Mouse (Mus musculus): ENCODE measurements at regions not wholly inside any gene's neighbourhood (a gene's known extent, or its start where the extent isn't known, plus 50 kb on each side); places are given as distances from the start of the nearest gene placed in this dataset.

DNA sequence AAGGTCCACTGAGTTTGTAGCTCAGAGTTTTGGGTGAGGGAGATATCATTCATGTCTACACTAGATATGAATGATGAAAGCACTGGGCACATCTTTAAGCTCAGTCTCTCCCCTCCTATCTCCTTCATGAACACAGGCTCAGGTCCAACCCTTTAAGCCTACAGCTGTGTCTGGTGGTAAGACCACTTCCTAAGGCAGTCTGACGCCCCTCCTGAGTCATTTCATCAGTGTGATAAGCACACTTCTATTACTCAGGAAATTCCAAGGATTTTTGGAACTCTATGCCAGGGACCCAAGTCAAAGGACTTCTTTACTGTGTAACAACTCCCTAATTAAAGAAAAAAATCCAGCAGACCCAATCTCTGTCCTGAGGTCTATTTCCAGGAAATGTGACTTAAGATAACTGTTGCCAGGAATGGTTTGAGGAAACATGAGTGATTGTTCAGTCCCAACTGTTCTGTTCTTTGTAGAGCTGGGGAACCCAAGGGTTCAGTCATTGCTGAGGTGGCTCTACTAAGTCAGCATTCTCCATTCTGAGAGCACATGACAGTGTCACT, 391.1 kb upstream of the Gm10131 start:
- ATAC-seq (ENCODE audit: insufficient number of reproducible peaks, low FRiP score, low TSS enrichment, low read depth) (no peak), DNase-seq (ENCODE audit: low spot score) (no peak)
- H3K9me3 ChIP-seq (ENCODE audit: control insufficient read depth, low read length) = no peaks in the 10 kb centered on the region
- 81% methylated on average over 1 of the region's 1 CpGs for WGBS
- no peak overlapping the region for H3K9ac ChIP-seq (ENCODE audit: low read length)
- H3K4me2 ChIP-seq (ENCODE audit: low read depth, severe bottlenecking) = no peak overlapping the region
- no peaks in the 10 kb centered on the region for H3K27me3 ChIP-seq (ENCODE audit: control insufficient read depth, insufficient read depth, low read length)
- no peak overlapping the region for H3K4me3 ChIP-seq (ENCODE audit: low read depth, low read length)
- no peaks in the 10 kb centered on the region for H3K4me1 ChIP-seq (ENCODE audit: control insufficient read depth, insufficient read depth, low read length)
- no peak overlapping the region for H3K27ac ChIP-seq (replicated peaks; ENCODE audit: low read depth, low read length)
- H3K36me3 ChIP-seq (ENCODE audit: control insufficient read depth, insufficient read depth, low read length) = no peaks in the 10 kb centered on the region

DNA sequence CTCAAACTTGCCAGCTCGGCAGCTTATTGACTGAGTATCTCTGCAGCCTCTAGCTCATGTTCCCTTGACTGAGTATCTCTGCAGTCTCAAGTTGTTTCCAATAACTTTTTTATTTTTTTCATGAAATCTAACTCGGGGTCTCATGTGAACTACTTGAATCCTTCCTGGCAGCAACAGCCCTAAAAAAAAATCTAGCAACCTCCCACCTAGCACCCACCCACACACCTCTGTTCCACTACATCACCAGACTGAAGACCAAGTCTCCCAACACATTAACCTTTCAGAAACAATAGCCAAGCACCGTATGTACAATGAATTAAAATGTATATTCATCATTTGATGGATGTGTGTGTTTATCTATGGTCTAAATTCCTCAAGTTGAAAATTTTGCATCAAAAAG, 387.7 kb upstream of the Gm10131 start:
- H3K4me3 ChIP-seq (ENCODE audit: low read depth, low read length) = no peak overlapping the region
- 81% methylated on average over 3 of the region's 3 CpGs for WGBS
- no peak overlapping the region for H3K27ac ChIP-seq (replicated peaks; ENCODE audit: low read depth, low read length)
- H3K9ac ChIP-seq (ENCODE audit: low read length) = no peak overlapping the region
- no peaks in the 10 kb centered on the region for H3K36me3 ChIP-seq (ENCODE audit: control insufficient read depth, insufficient read depth, low read length)
- H3K27me3 ChIP-seq (ENCODE audit: control insufficient read depth, insufficient read depth, low read length) = no peaks in the 10 kb centered on the region
- no peaks in the 10 kb centered on the region for H3K9me3 ChIP-seq (ENCODE audit: control insufficient read depth, low read length)
- ATAC-seq (ENCODE audit: insufficient number of reproducible peaks, low FRiP score, low TSS enrichment, low read depth) (no peak), DNase-seq (ENCODE audit: low spot score) (no peak)
- no peak overlapping the region for H3K4me2 ChIP-seq (ENCODE audit: low read depth, severe bottlenecking)
- H3K4me1 ChIP-seq (ENCODE audit: control insufficient read depth, insufficient read depth, low read length) = no peaks in the 10 kb centered on the region

DNA sequence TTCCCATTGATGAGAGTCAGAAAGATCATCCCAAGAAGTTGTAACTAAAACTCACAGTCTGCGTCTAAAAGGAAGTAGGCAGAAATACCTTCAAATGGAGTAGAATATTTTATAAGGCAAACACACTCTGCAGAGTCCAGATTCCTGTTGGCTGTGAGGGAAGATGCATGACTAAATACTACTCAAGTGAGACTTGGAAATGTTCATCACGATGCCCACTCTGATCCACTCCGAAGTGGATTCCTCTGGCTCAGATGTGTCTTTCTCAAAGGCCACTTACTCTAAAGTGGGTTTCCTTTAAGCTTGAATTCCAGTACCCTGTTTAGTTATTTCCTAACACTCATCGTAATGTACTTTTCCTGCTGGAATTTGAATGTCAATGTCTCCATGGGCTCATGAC, 385.2 kb upstream of the Gm10131 start:
- Histone ChIP-seq H3K4me1 (ENCODE audit: control insufficient read depth, insufficient read depth, low read length) (no peaks in the 10 kb centered on the region), H3K27ac (replicated peaks; ENCODE audit: low read depth, low read length) (no peak overlapping the region), H3K4me3 (ENCODE audit: low read depth, low read length) (no peak overlapping the region), H3K9me3 (ENCODE audit: control insufficient read depth, low read length) (no peaks in the 10 kb centered on the region), H3K9ac (ENCODE audit: low read length) (no peak overlapping the region), H3K4me2 (ENCODE audit: low read depth, severe bottlenecking) (no peak overlapping the region), H3K36me3 (ENCODE audit: control insufficient read depth, insufficient read depth, low read length) (no peaks in the 10 kb centered on the region), H3K27me3 (ENCODE audit: control insufficient read depth, insufficient read depth, low read length) (no peaks in the 10 kb centered on the region)
- no peak for DNase-seq (ENCODE audit: low spot score)
- ATAC-seq (ENCODE audit: insufficient number of reproducible peaks, low FRiP score, low TSS enrichment, low read depth) = no peak
- 94% methylated on average over 4 of the region's 4 CpGs for WGBS

DNA sequence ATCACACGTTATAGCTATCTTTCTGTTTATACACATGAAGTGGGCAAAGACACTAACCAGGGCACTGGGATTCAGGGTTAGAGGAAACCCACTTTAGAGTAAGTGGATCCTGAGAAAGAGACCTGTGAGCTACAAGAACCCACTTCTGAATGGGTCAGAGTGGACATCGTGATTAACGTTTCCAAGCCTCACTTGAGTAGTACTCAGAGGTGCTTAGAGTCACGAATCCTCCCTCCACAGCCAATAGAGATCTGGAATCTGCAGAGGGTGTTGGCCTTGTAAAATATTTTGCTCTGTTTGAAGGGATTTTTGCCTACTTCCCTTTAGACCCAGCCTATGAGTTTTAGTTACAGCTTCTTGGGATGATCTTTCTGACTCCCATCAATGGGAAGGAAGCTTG, 384.4 kb upstream of the Gm10131 start:
- Histone ChIP-seq H3K4me2 (ENCODE audit: low read depth, severe bottlenecking) (no peak overlapping the region), H3K27me3 (ENCODE audit: control insufficient read depth, insufficient read depth, low read length) (no peaks in the 10 kb centered on the region), H3K9me3 (ENCODE audit: control insufficient read depth, low read length) (no peaks in the 10 kb centered on the region), H3K4me1 (ENCODE audit: control insufficient read depth, insufficient read depth, low read length) (no peaks in the 10 kb centered on the region), H3K4me3 (ENCODE audit: low read depth, low read length) (no peak overlapping the region), H3K36me3 (ENCODE audit: control insufficient read depth, insufficient read depth, low read length) (no peaks in the 10 kb centered on the region), H3K27ac (replicated peaks; ENCODE audit: low read depth, low read length) (no peak overlapping the region), H3K9ac (ENCODE audit: low read length) (no peak overlapping the region)
- WGBS = 91% methylated on average over 4 of the region's 4 CpGs
- ATAC-seq (ENCODE audit: insufficient number of reproducible peaks, low FRiP score, low TSS enrichment, low read depth) (no peak), DNase-seq (ENCODE audit: low spot score) (no peak)

DNA sequence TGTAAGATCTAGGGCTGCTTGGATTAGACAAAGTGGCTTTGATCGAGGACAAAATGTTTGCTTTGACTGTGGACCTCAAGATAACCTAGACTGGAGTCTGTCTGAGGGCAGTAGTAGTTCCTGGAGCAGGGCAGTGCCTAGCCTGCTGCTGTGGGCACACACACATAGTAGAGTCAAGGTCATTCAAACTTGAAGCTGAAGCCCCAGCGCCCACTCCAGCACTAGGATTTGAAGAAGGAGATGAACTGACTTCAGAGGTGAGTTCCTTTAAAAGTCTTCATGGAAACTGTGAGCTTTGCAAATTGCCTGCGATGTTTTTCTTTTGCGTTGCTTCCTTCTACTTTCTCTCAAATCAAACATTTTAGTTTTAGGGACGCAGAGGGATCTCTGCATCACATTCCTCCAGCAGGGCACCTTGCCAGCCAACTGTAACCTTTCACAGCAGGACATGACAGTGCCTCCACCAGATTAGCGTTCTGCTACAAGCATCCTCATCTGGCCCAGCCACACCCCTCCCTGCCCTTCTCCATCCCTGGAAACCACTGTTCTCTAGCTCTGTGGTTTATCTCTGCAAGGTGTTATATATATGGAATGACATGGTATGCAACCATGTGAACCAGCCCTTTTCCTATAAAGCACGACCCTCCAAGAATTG, 377.3 kb upstream of the Gm10131 start:
- DNase-seq (ENCODE audit: low spot score) (no peak), ATAC-seq (ENCODE audit: insufficient number of reproducible peaks, low FRiP score, low TSS enrichment, low read depth) (no peak)
- Histone ChIP-seq H3K36me3 (ENCODE audit: control insufficient read depth, insufficient read depth, low read length) (no peaks in the 10 kb centered on the region), H3K4me1 (ENCODE audit: control insufficient read depth, insufficient read depth, low read length) (no peaks in the 10 kb centered on the region), H3K9ac (ENCODE audit: low read length) (no peak overlapping the region), H3K4me2 (ENCODE audit: low read depth, severe bottlenecking) (no peak overlapping the region), H3K4me3 (ENCODE audit: low read depth, low read length) (no peak overlapping the region), H3K9me3 (ENCODE audit: control insufficient read depth, low read length) (no peaks in the 10 kb centered on the region), H3K27me3 (ENCODE audit: control insufficient read depth, insufficient read depth, low read length) (no peaks in the 10 kb centered on the region), H3K27ac (replicated peaks; ENCODE audit: low read depth, low read length) (no peak overlapping the region)
- 68% methylated on average over 7 of the region's 7 CpGs for WGBS

DNA sequence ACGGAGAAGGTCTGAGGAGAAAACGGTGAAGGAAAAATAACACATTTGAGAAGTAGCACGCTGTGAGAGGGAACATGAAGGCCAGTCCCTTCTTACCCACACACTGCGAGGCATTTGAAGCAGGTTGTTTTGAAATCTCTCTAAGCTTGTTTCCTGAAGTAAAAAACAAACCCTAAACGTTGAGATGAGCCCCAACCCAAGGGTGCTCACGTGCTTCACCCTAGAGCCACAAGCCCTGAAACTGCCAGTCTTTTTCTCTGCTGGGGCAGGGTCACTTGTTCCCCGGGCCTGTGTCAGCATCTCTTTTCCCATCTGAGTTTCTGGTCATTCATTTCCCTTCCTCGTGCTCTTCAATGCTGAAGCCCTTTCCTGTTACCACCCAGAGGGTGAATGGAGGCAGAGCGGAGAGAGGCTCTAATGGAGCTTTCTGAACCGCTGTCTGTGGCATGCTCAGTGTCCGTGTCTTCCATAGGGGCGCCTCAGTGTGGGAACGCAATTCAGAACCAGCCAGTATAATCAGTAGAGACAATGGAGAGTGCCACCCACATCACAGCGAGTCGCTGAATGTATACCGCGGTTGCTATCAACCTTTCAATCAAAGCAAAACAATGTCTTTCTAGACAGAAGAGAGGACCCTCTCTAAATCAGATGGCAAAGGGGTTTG, 375.0 kb upstream of the Gm10131 start:
- Histone ChIP-seq H3K4me1 (ENCODE audit: control insufficient read depth, insufficient read depth, low read length) (no peaks in the 10 kb centered on the region), H3K36me3 (ENCODE audit: control insufficient read depth, insufficient read depth, low read length) (no peaks in the 10 kb centered on the region), H3K4me3 (ENCODE audit: low read depth, low read length) (no peak overlapping the region), H3K9ac (ENCODE audit: low read length) (no peak overlapping the region), H3K27me3 (ENCODE audit: control insufficient read depth, insufficient read depth, low read length) (no peaks in the 10 kb centered on the region), H3K4me2 (ENCODE audit: low read depth, severe bottlenecking) (no peak overlapping the region), H3K27ac (replicated peaks; ENCODE audit: low read depth, low read length) (no peak overlapping the region), H3K9me3 (ENCODE audit: control insufficient read depth, low read length) (no peaks in the 10 kb centered on the region)
- ATAC-seq (ENCODE audit: insufficient number of reproducible peaks, low FRiP score, low TSS enrichment, low read depth) = no peak
- no peak for DNase-seq (ENCODE audit: low spot score)
- WGBS = 82% methylated on average over 17 of the region's 17 CpGs

DNA sequence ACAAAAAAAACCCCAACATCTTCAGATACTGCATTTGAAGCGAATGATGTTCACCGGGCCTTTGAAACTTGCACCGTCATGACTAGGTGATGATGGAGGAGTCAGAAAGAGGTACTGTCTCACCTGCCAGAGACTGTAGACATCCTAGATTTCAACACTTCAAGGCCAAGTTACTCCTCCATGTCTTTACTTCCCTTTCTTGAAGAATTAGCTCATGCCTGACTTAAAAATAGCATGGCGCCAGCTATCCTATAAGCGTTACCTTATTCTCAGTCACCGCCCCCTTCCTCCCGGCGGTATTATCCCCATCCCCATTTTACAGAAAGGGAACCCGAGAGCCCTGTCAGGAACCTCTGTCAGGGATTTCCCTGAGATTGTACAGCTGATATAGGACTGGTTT, 374.4 kb upstream of the Gm10131 start:
- no peak overlapping the region for H3K4me2 ChIP-seq (ENCODE audit: low read depth, severe bottlenecking)
- H3K4me1 ChIP-seq (ENCODE audit: control insufficient read depth, insufficient read depth, low read length) = no peaks in the 10 kb centered on the region
- H3K27me3 ChIP-seq (ENCODE audit: control insufficient read depth, insufficient read depth, low read length) = no peaks in the 10 kb centered on the region
- no peak for DNase-seq (ENCODE audit: low spot score)
- no peak overlapping the region for H3K9ac ChIP-seq (ENCODE audit: low read length)
- no peak for ATAC-seq (ENCODE audit: insufficient number of reproducible peaks, low FRiP score, low TSS enrichment, low read depth)
- H3K27ac ChIP-seq (replicated peaks; ENCODE audit: low read depth, low read length) = no peak overlapping the region
- H3K9me3 ChIP-seq (ENCODE audit: control insufficient read depth, low read length) = no peaks in the 10 kb centered on the region
- no peak overlapping the region for H3K4me3 ChIP-seq (ENCODE audit: low read depth, low read length)
- H3K36me3 ChIP-seq (ENCODE audit: control insufficient read depth, insufficient read depth, low read length) = no peaks in the 10 kb centered on the region
- WGBS = 92% methylated on average over 9 of the region's 9 CpGs

DNA sequence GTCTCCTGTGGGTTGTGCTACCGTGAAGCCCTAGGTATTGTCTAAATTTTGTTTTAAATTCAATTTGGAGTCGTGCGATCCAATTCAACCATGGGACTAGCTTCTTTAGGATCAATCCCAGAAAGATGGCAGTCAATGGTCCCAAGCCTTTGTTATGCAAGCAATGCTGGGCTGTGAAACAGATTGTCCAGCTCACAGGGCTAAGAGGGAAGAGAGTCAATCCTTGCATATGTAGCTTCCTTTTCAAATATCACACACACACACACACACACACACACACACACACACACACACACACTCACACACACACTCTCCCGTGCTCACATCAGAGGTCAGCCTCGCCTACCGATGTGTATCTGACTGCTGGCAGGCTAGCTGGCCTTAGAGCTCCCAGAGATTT, 373.8 kb upstream of the Gm10131 start:
- Histone ChIP-seq H3K4me1 (ENCODE audit: control insufficient read depth, insufficient read depth, low read length) (no peaks in the 10 kb centered on the region), H3K27ac (replicated peaks; ENCODE audit: low read depth, low read length) (no peak overlapping the region), H3K9ac (ENCODE audit: low read length) (no peak overlapping the region), H3K4me2 (ENCODE audit: low read depth, severe bottlenecking) (no peak overlapping the region), H3K36me3 (ENCODE audit: control insufficient read depth, insufficient read depth, low read length) (no peaks in the 10 kb centered on the region), H3K27me3 (ENCODE audit: control insufficient read depth, insufficient read depth, low read length) (no peaks in the 10 kb centered on the region), H3K9me3 (ENCODE audit: control insufficient read depth, low read length) (no peaks in the 10 kb centered on the region), H3K4me3 (ENCODE audit: low read depth, low read length) (no peak overlapping the region)
- WGBS = 86% methylated on average over 6 of the region's 6 CpGs
- ATAC-seq (ENCODE audit: insufficient number of reproducible peaks, low FRiP score, low TSS enrichment, low read depth) = no peak
- no peak for DNase-seq (ENCODE audit: low spot score)
